Mouse (Mus musculus) MEL (cell line): ENCODE results near the gene Chd5. TPM values are rescaled to one million over a fixed set of nuclear protein-coding genes. Genes with fewer than 3 reads are reported as not detected.

Experiments used
- DNase-seq: peaks from one replicate; pipeline ENCODE4 v3.0.0; 2011; ENCODE audit warnings: low read depth, low spot score
- H3K27ac ChIP-seq: 2 replicates; pipeline ENCODE4 v1.5.1; 2012; ENCODE audit warnings: low read depth, mild to moderate bottlenecking, control low read depth, low read length, moderate library complexity; ENCODE audit not compliant: control insufficient read depth
- H3K27me3 ChIP-seq, 2 experiments: fragments of 150-350 bp in 1 of 2; sonication (generic) in 1 of 2; 2 replicates each; pipeline ENCODE4 v1.6.1; 2012; ENCODE audit warnings: low read length in 2 of 2, mild to moderate bottlenecking in 2 of 2, improper control_type of control experiment in 1 of 2, moderate library complexity in 1 of 2; ENCODE audit not compliant: insufficient read depth in 2 of 2, control insufficient read depth in 1 of 2
- H3K36me3 ChIP-seq, 2 experiments: 2 replicates each; pipeline ENCODE4 v1.6.1; 2012 to 2014; ENCODE audit warnings: low read length in 2 of 2, improper control_type of control experiment in 1 of 2, inconsistent platforms in 1 of 2, mild to moderate bottlenecking in 1 of 2; ENCODE audit not compliant: insufficient read depth in 2 of 2, control insufficient read depth in 1 of 2
- H3K4me1 ChIP-seq, 2 experiments: fragments of 150-350 bp in 1 of 2; sonication (generic) in 1 of 2; 2 replicates each; pipeline ENCODE4 v1.6.1; 2012; ENCODE audit warnings: low read length in 2 of 2, improper control_type of control experiment in 1 of 2, mild to moderate bottlenecking in 1 of 2; ENCODE audit not compliant: insufficient read depth in 2 of 2, control insufficient read depth in 1 of 2
- H3K4me3 ChIP-seq, 2 experiments: fragments of 150-350 bp in 1 of 2; sonication (generic) in 1 of 2; 2 replicates each; pipeline ENCODE4 v1.5.1; 2012; ENCODE audit warnings: low read depth in 2 of 2, low read length in 2 of 2, mild to moderate bottlenecking in 2 of 2, moderate library complexity in 2 of 2, control low read depth in 1 of 2, improper control_type of control experiment in 1 of 2; ENCODE audit not compliant: control insufficient read depth in 1 of 2, insufficient read depth in 1 of 2
- H3K79me2 ChIP-seq: 2 replicates; pipeline ENCODE4 v1.6.1; 2012; ENCODE audit warnings: mild to moderate bottlenecking, low read length, moderate library complexity; ENCODE audit not compliant: control insufficient read depth, poor library complexity, insufficient read depth
- H3K9ac ChIP-seq: 2 replicates; pipeline ENCODE4 v1.6.1; 2012; ENCODE audit warnings: low read depth, mild to moderate bottlenecking, control low read depth, low read length, moderate library complexity; ENCODE audit not compliant: control insufficient read depth, poor library complexity, severe bottlenecking
- H3K9me3 ChIP-seq: fragments of 150-350 bp; sonication (generic); replicated peaks from 2 replicates; pipeline ENCODE4 v1.6.1; 2012; ENCODE audit warnings: mild to moderate bottlenecking, low read length, improper control_type of control experiment, moderate library complexity; ENCODE audit not compliant: insufficient read depth
- E2F4 ChIP-seq: IDR thresholded peaks from 2 replicates; pipeline ENCODE4 v1.6.1; 2011; ENCODE audit warnings: low read depth, low read length, improper control_type of control experiment, borderline replicate concordance
- ELF1 ChIP-seq: IDR thresholded peaks from 2 replicates; pipeline ENCODE4 v1.6.1; 2014; ENCODE audit warnings: low read depth, mild to moderate bottlenecking, inconsistent platforms, low read length, improper control_type of control experiment, moderate library complexity
- ETS1 ChIP-seq: IDR thresholded peaks from 2 replicates; pipeline ENCODE4 v1.6.1; 2012; ENCODE audit warnings: low read depth, mild to moderate bottlenecking, inconsistent platforms, low read length, improper control_type of control experiment, moderate library complexity
- GABPA ChIP-seq: IDR thresholded peaks from 2 replicates; pipeline ENCODE4 v1.6.1; 2012; ENCODE audit warnings: low read depth, mild to moderate bottlenecking, inconsistent platforms, low read length, improper control_type of control experiment, moderate library complexity
- HCFC1 ChIP-seq: IDR thresholded peaks from 2 replicates; pipeline ENCODE4 v1.6.1; 2012; ENCODE audit warnings: low read depth, mild to moderate bottlenecking, inconsistent platforms, low read length, improper control_type of control experiment, moderate library complexity
- JUND ChIP-seq: IDR thresholded peaks from 2 replicates; pipeline ENCODE4 v1.6.1; 2011; ENCODE audit warnings: low read depth, mild to moderate bottlenecking, improper control_type of control experiment, low read length
- MAZ ChIP-seq: IDR thresholded peaks from 2 replicates; pipeline ENCODE4 v1.6.1; 2012; ENCODE audit warnings: low read depth, mild to moderate bottlenecking, inconsistent platforms, low read length, improper control_type of control experiment
- MEF2A ChIP-seq: IDR thresholded peaks from 2 replicates; pipeline ENCODE4 v1.6.1; 2014; ENCODE audit warnings: low read depth, mild to moderate bottlenecking, inconsistent platforms, low read length, improper control_type of control experiment; ENCODE audit not compliant: poor library complexity, insufficient replicate concordance, severe bottlenecking; ENCODE audit errors: extremely low read depth
- MXI1 ChIP-seq: IDR thresholded peaks from 2 replicates; pipeline ENCODE4 v1.6.1; 2011; ENCODE audit warnings: mild to moderate bottlenecking, low read depth, low read length, improper control_type of control experiment
- POLR2AphosphoS2 ChIP-seq: IDR thresholded peaks from 2 replicates; pipeline ENCODE4 v1.6.1; 2011; ENCODE audit warnings: low read length, improper control_type of control experiment
- POLR2AphosphoS5 ChIP-seq: IDR thresholded peaks from 2 replicates; pipeline ENCODE4 v1.6.1; 2012; ENCODE audit warnings: low read depth, borderline replicate concordance, mild to moderate bottlenecking, inconsistent platforms, low read length, moderate library complexity, mixed read lengths
- SIN3A ChIP-seq: IDR thresholded peaks from 2 replicates; pipeline ENCODE4 v1.6.1; 2012; ENCODE audit warnings: low read length, improper control_type of control experiment, inconsistent platforms
- TCF12 ChIP-seq: IDR thresholded peaks from 2 replicates; pipeline ENCODE4 v1.6.1; 2014; ENCODE audit warnings: low read depth, mild to moderate bottlenecking, inconsistent platforms, low read length, improper control_type of control experiment, moderate library complexity
- UBTF ChIP-seq: IDR thresholded peaks from 2 replicates; pipeline ENCODE4 v1.6.1; 2012; ENCODE audit warnings: low read depth, mild to moderate bottlenecking, inconsistent platforms, low read length, improper control_type of control experiment, moderate library complexity, borderline replicate concordance; ENCODE audit not compliant: insufficient read depth
- USF1 ChIP-seq: IDR thresholded peaks from 2 replicates; pipeline ENCODE4 v1.6.1; 2014; ENCODE audit warnings: low read depth, mild to moderate bottlenecking, inconsistent platforms, low read length, improper control_type of control experiment, moderate library complexity
- USF2 ChIP-seq, 2 experiments: IDR thresholded peaks; 2 replicates each; pipeline ENCODE4 v1.6.1; 2011 to 2012; ENCODE audit warnings: improper control_type of control experiment in 2 of 2, low read length in 2 of 2, borderline replicate concordance in 1 of 2, inconsistent platforms in 1 of 2, low read depth in 1 of 2, mild to moderate bottlenecking in 1 of 2; ENCODE audit not compliant: insufficient read depth in 1 of 2
- ZNF384 ChIP-seq: IDR thresholded peaks from 2 replicates; pipeline ENCODE4 v1.6.1; 2012; ENCODE audit warnings: low read depth, mild to moderate bottlenecking, inconsistent platforms, low read length, improper control_type of control experiment
- polyA plus RNA-seq, 2 experiments: library from polyadenylated mRNA; stranded (reverse) in 1 of 2; unstranded in 1 of 2; fragments of >175 nt in 1 of 2; fragments of >200 nt in 1 of 2; gene quantifications; 2 replicates each; pipeline versions ENCODE4 v1.2.1 to v1.2.4; 2012; ENCODE audit warnings: low replicate concordance in 2 of 2, low read depth in 1 of 2; ENCODE audit not compliant: insufficient read length in 2 of 2, insufficient read depth in 1 of 2, missing spikeins in 1 of 2
- total RNA-seq: library from RNA; depleted of rRNA; stranded (reverse); fragments of 300-350 nt; gene quantifications from 2 replicates; pipeline ENCODE4 v1.2.3, GENCODE M21; 2012

The Chd5 gene
- total and polyA plus RNA-seq, 3 experiments: 0.15 to 0.91 TPM; not detected in 1

DNA sequence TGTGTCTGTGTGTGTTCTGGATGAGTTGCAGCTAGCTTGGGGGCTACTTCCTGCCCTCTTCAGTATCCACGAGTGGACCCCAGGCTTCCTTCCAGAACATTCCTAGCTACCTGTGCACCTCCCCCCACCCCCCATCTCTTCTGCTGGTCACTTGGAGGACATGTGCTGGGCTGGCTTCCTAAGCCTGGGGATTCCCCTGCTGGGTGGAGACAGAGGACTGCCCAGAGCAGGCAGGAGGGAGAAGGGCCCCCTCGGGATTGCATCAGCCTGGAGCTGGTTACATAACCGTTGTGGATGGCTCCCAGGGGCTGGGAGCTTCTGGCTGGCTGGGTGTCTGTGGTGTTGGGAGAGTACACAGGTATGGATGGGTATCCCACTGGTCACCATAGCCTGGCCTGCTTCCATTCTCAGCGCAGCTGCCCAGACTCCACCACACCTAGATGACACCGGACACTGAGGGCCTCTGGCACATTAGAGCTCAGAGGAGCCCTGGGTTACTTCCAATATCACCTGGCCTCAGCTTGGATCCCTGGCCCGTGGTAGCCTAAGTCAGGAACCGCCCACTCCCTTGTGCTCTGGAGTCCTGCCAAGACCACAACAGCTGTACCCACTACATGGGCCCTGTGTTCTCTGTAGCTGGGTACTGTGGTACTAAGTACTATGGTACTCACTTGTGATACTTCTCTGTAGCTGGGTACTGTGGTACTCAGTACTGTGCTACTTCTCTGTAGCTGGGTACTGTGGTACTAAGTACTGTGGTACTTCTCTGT lies 6.9 kb downstream of the Chd5 start:
- no peaks in the 10 kb centered on the region for H3K36me3 ChIP-seq
- no peak overlapping the region for H3K27ac ChIP-seq
- peak overlapping the region; percentile 36 for H3K9ac ChIP-seq
- H3K4me3 ChIP-seq: peak overlapping the region in 1 of 2 experiments; percentile 22; a peak in 1 of 4 replicates
- H3K4me1 ChIP-seq: peaks cover 6 to 15% of the 10 kb centered on the region in 2 experiments; a peak in 3 of 4 replicates
- DNase-seq: peak; percentile 50
- no peaks in the 10 kb centered on the region for H3K27me3 ChIP-seq
- TF ChIP-seq UBTF (no peak), ETS1 (peak; percentile 56; the same call in 1 of the 2 replicates), USF1 (no peak), POLR2AphosphoS2 (no peak), MXI1 (0 out of 2 replicates have a peak, but pooled peaks have one; percentile 20), USF2 (IDR thresholded peaks at IDR 0.05; ENCODE audit: borderline replicate concordance in 1 of 2, insufficient read depth in 1 of 2, low read depth in 1 of 2, low read length in 2 of 2) (no peak)
- H3K9me3 ChIP-seq: no peaks in the 10 kb centered on the region
- no peaks in the 10 kb centered on the region for H3K79me2 ChIP-seq

- Histone ChIP-seq H3K4me3 (no peak overlapping the region), H3K36me3 (no peaks in the 10 kb centered on the region)
These were observed 11.5 kb downstream of the Chd5 start for GRCm38 (mm10) chr4:152349837-152350381.

More at GRCm38 (mm10) chr4:152349837-152350381, 11.5 kb downstream of the Chd5 start:
- peaks cover 5 to 9% of the 10 kb centered on the region in 2 experiments; a peak in 3 of 4 replicates for H3K4me1 ChIP-seq
- no peaks in the 10 kb centered on the region for H3K79me2 ChIP-seq
- no peak for DNase-seq
- no peaks in the 10 kb centered on the region for H3K27me3 ChIP-seq
- H3K9ac ChIP-seq: no peak overlapping the region
- H3K27ac ChIP-seq: no peak overlapping the region
- no peaks in the 10 kb centered on the region for H3K9me3 ChIP-seq
- TF ChIP-seq MAZ (no peak), JUND (no peak), E2F4 (no peak), HCFC1 (no peak), MEF2A (no peak), POLR2AphosphoS5 (no peak), ETS1 (no peak), ZNF384 (no peak), ELF1 (no peak), SIN3A (no peak), GABPA (no peak), TCF12 (no peak)
